Mouse (Mus musculus) midbrain, embryonic 16.5 days (tissue): ENCODE results near the gene Ttyh2. TPM values are rescaled to one million over a fixed set of nuclear protein-coding genes. Genes with fewer than 3 reads are reported as not detected.

Experiments
- ATAC-seq: fragments of 200-750 bp; cut with Nextera tagmentation; 2 replicates; pipeline ENCODE4 v1.8.0; 2017; ENCODE audit warnings: moderate TSS enrichment
- H3K27ac ChIP-seq: fragments of 300-500 bp; sonication (generic); 2 replicates; pipeline ENCODE4 v1.5.1; 2014; ENCODE audit warnings: mild to moderate bottlenecking, low read length, mixed read lengths
- H3K27me3 ChIP-seq: fragments of 300-500 bp; sonication (generic); 2 replicates; pipeline ENCODE4 v1.6.1; 2014; ENCODE audit warnings: low read depth, low read length, mixed read lengths; ENCODE audit not compliant: control insufficient read depth, insufficient read depth
- H3K36me3 ChIP-seq: fragments of 300-500 bp; sonication (generic); 2 replicates; pipeline ENCODE4 v1.6.1; 2014; ENCODE audit warnings: mild to moderate bottlenecking, low read length, moderate library complexity, mixed read lengths; ENCODE audit not compliant: control insufficient read depth, insufficient read depth
- H3K4me1 ChIP-seq: fragments of 300-500 bp; sonication (generic); 2 replicates; pipeline ENCODE4 v1.6.1; 2014; ENCODE audit warnings: mild to moderate bottlenecking, low read length, mixed read lengths; ENCODE audit not compliant: control insufficient read depth, insufficient read depth
- H3K4me2 ChIP-seq: fragments of 300-500 bp; sonication (generic); 2 replicates; pipeline ENCODE4 v1.6.1; 2014; ENCODE audit warnings: mild to moderate bottlenecking, low read length, mixed read lengths
- H3K4me3 ChIP-seq: fragments of 300-500 bp; sonication (generic); 2 replicates; pipeline ENCODE4 v1.5.1; 2014; ENCODE audit warnings: low read depth, mild to moderate bottlenecking, low read length, moderate library complexity, mixed read lengths
- H3K9ac ChIP-seq: fragments of 300-500 bp; sonication (generic); 2 replicates; pipeline ENCODE4 v1.6.1; 2014; ENCODE audit warnings: low read depth, low read length, mixed read lengths
- H3K9me3 ChIP-seq: fragments of 300-500 bp; sonication (generic); replicated peaks from 2 replicates; pipeline ENCODE4 v1.6.1; 2014; ENCODE audit warnings: mild to moderate bottlenecking, low read length, mixed read lengths; ENCODE audit not compliant: control insufficient read depth, poor library complexity, severe bottlenecking
- WGBS: fragments of 180-500 bp; shearing (Covaris S2); extraction: QIAGEN DNeasy Blood & Tissue Kit; methylation state at CpG from one replicate; pipeline ENCODE4 v1.1.7; 2014; 5-methylcytosine and 5-hydroxymethylcytosine counted together
- polyA plus RNA-seq: library from polyadenylated mRNA; unstranded; fragments of >200 nt; fragmentation: Nextera tagmentation; extraction: Ambion mirVana; gene quantifications from 2 replicates; pipeline ENCODE4 v1.2.1, GENCODE M21; 2015

Gene Ttyh2
- polyA plus RNA-seq, 1 experiment from 2014 or later, result 30.9 TPM

DNA sequence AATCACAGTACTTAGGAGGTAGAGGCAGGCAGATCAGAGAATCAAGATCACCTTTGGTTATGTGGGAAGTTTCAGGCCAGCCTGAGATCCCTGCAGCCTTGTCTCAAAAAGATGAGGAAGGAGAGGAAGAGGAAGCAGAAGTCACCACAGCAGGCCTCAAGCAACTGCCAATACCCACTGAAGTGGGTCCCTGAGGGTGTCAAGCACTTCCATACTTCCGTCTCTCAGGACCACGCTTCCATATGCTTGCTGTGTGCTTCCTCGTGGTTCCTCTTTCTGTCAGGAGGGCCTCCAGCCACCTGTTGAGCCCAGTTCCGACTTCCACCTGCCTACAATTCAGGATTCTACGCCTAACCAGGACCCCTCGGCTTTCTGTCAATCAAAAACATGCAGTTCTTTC, 21.6 kb upstream of the Ttyh2 start:
- H3K4me3 ChIP-seq, result no peak overlapping the region
- H3K36me3 ChIP-seq, result no peaks in the 10 kb centered on the region
- H3K9me3 ChIP-seq, result no peaks in the 10 kb centered on the region
- H3K4me2 ChIP-seq, result no peak overlapping the region
- H3K4me1 ChIP-seq, result peaks cover 14% of the 10 kb centered on the region; the same call in 1 of the 2 replicates
- ATAC-seq, result no peak
- WGBS, result 83% methylated on average over 6 of the region's 6 CpGs
- no peaks in the 10 kb centered on the region; the same call in 1 of the 2 replicates for H3K27me3 ChIP-seq
- no peak overlapping the region for H3K9ac ChIP-seq
- no peak overlapping the region for H3K27ac ChIP-seq

DNA sequence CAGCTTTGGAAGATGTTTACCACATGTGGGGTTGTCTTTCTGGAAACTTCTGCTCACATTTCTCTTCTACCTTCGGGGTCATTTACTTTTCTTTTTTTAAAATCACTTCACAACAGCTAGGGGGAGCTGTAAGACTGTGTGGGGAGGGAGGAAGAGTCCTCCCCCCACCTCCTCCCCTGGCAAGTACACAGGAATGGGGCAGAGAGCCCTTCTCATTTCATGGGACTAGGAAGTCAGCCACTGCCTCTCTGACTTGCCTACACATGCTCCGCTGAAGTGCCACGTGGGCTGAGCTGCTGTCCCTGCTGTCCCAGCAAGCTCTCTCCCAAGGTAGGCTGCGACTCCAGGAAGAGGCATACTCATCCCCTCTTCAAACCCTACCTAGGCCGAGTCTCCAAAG, 20.7 kb upstream of the Ttyh2 start:
- Histone ChIP-seq H3K4me2 (no peak overlapping the region), H3K9ac (no peak overlapping the region), H3K9me3 (no peaks in the 10 kb centered on the region), H3K4me3 (no peak overlapping the region), H3K27me3 (no peaks in the 10 kb centered on the region; the same call in 1 of the 2 replicates), H3K36me3 (no peaks in the 10 kb centered on the region), H3K27ac (no peak overlapping the region), H3K4me1 (peaks cover 14% of the 10 kb centered on the region; the same call in 1 of the 2 replicates)
- ATAC-seq, result no peak
- WGBS, result 73% methylated on average over 5 of the region's 5 CpGs

DNA sequence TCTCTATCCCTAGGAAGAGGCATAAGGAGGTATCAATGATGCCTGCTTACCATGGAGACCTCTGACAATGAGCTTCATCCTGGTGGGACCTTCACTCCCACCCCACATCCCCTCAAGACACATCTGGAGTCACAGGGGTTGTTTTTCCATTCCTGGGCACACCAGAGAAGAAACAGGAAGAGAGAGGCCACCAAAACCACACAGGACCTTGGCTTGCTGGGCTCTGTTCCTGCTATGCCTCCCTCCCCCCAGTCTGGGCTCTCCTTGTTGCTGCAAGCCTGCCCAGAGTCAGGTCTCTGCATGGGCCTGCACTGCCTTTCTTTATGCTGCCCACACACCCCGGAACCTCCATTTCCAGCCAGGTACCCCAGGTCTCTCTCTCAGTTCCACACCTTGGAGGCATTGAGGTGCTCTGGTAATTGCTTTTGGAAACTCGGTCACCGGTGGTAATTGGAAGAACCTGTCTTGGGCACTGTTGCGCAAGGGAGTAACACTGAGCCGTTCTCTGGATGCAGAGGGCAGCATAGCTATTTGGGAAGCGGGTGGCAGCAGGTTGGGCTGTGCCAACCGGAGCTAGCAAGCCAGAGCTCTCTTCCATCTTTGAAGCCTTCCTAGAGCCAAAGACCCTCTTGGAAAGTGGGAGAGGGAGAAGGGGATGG, 19.8 kb upstream of the Ttyh2 start:
- no peaks in the 10 kb centered on the region; the same call in 1 of the 2 replicates for H3K27me3 ChIP-seq
- WGBS, result 89% methylated on average over 7 of the region's 7 CpGs
- peaks cover 14% of the 10 kb centered on the region; the same call in 1 of the 2 replicates for H3K4me1 ChIP-seq
- H3K4me2 ChIP-seq, result no peak overlapping the region
- no peaks in the 10 kb centered on the region for H3K9me3 ChIP-seq
- ATAC-seq, result no peak
- H3K36me3 ChIP-seq, result no peaks in the 10 kb centered on the region
- H3K9ac ChIP-seq, result no peak overlapping the region
- no peak overlapping the region for H3K4me3 ChIP-seq
- no peak overlapping the region for H3K27ac ChIP-seq

DNA sequence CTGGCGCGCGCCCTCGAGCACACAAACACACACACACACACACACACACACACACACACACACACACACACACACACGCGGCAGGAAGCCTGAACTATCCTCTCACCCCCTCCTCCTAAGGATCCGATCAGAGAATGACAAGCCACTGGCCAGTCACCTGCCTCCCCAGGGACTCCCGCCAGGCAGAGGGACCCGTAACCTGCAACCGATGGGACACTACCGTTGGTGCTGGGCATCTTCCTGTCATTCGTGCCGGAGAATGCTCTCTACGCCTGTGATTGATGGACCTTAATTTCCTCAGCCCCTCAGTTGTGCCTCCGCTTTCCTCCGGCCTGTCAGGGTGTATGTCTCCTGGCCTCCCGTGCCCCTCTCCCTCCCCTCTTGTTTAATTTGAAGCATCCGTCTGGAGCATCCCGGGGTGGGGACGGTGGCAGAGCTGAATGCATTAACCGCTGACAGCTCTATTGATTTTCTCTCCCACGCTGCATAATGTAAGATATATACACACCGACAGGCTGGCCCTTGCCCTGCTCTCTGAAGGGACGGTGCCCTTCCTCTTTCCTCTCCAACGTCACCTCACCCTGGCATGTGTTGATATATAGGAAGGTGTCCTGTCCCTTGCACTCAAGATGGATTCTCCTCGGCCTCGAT, 18.1 kb upstream of the Ttyh2 start:
- peak overlapping the region; percentile 48; the same call in 1 of the 2 replicates for H3K9ac ChIP-seq
- peak; percentile 55 for ATAC-seq
- H3K4me1 ChIP-seq, result peaks cover 14% of the 10 kb centered on the region; the same call in 1 of the 2 replicates
- WGBS, result 36% methylated on average over 27 of the region's 27 CpGs
- H3K27me3 ChIP-seq, result no peaks in the 10 kb centered on the region; the same call in 1 of the 2 replicates
- no peak overlapping the region for H3K4me3 ChIP-seq
- H3K27ac ChIP-seq, result 0 out of 2 replicates have a peak overlapping the region, but pooled peaks have one; percentile 26
- H3K9me3 ChIP-seq, result no peaks in the 10 kb centered on the region
- no peaks in the 10 kb centered on the region for H3K36me3 ChIP-seq
- H3K4me2 ChIP-seq, result peak overlapping the region; percentile 18; the same call in 1 of the 2 replicates

DNA sequence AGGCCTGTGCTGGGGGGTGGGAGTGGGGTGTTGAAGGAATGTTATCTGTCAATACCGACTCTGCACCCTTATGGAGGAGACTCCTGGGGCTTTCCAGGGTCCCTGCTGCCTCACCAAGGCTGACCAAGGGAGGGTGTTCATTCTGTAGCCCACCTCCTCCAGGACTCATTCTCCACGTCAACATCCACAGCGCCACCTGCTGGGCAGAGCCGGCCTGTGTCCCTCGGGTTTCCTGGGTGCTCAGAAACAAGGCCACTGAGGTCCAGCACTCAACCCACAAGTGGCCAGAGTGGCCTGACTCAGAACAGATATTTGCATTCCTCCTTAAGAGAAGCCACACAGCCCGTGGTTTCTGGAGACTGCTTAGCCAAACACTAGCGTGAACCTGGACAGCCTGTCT, 17.5 kb upstream of the Ttyh2 start:
- no peaks in the 10 kb centered on the region for H3K36me3 ChIP-seq
- H3K4me1 ChIP-seq, result peaks cover 10% of the 10 kb centered on the region; the same call in 1 of the 2 replicates
- WGBS, result 14% methylated on average over 7 of the region's 7 CpGs
- H3K9me3 ChIP-seq, result no peaks in the 10 kb centered on the region
- H3K4me3 ChIP-seq, result no peak overlapping the region
- H3K27ac ChIP-seq, result 0 out of 2 replicates have a peak overlapping the region, but pooled peaks have one; percentile 26
- H3K27me3 ChIP-seq, result no peaks in the 10 kb centered on the region; the same call in 1 of the 2 replicates
- H3K4me2 ChIP-seq, result no peak overlapping the region
- H3K9ac ChIP-seq, result no peak overlapping the region
- ATAC-seq, result peak; percentile 25; the same call in 1 of the 2 replicates

DNA sequence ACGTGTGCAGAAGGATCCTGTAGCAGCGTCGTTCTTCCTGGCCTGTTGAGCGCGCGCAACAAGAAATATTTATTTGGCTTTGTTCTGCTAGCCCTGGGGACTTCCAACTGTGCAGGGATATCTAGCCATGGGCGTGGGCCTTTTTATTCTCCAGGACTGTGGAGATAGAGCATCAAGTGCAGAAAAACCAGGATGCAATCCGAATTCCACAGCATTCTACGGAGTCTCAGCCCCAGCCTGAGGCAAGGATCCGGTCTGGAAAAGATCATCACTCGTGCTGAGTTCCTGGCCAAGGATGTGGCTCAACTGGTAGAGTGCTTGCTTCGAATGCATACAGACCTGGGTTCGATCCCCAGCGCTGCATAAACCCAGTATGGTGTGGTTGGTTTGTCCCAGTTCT, 13.1 kb upstream of the Ttyh2 start:
- H3K9me3 ChIP-seq, result no peaks in the 10 kb centered on the region
- no peak overlapping the region for H3K9ac ChIP-seq
- H3K4me3 ChIP-seq, result no peak overlapping the region
- no peak for ATAC-seq
- peaks cover 6% of the 10 kb centered on the region; the same call in 1 of the 2 replicates for H3K4me1 ChIP-seq
- H3K4me2 ChIP-seq, result no peak overlapping the region
- H3K27ac ChIP-seq, result no peak overlapping the region
- WGBS, result 84% methylated on average over 14 of the region's 14 CpGs
- no peaks in the 10 kb centered on the region; the same call in 1 of the 2 replicates for H3K27me3 ChIP-seq
- H3K36me3 ChIP-seq, result no peaks in the 10 kb centered on the region

DNA sequence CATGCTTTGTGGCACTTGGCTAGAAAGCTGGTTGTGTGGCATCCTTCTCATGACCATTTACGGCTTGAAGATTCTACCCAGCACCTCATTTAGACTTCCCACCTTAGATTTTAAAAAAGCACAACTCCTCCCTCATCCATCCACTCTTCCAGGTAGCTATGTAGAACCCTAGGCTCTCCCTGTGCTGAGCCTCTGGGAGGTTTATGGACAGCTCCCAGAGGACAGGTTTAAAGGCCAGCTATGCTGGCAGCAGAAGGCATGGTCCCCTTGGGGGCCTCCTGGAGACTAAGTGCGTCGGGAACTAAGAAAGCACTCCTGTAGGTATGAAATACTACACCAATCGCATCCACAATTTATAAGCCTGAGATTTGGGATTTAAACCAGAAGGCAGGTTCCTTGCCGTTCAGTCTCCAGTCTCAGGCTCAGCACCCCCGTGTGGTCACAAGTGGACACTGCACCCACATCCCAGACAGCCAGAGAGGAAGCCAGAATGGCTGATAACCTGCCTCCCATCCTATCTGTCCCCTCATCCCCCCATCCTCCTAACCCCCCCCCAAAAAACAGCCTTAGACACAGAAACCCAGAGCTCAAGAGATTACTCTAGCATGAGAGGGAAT, 12.4 kb upstream of the Ttyh2 start:
- 34% methylated on average over 6 of the region's 6 CpGs for WGBS
- H3K36me3 ChIP-seq, result no peaks in the 10 kb centered on the region
- no peaks in the 10 kb centered on the region for H3K4me1 ChIP-seq
- no peak overlapping the region for H3K4me2 ChIP-seq
- no peak for ATAC-seq
- no peak overlapping the region for H3K27ac ChIP-seq
- H3K9ac ChIP-seq, result no peak overlapping the region
- no peak overlapping the region for H3K4me3 ChIP-seq
- no peaks in the 10 kb centered on the region for H3K9me3 ChIP-seq
- no peaks in the 10 kb centered on the region; the same call in 1 of the 2 replicates for H3K27me3 ChIP-seq

DNA sequence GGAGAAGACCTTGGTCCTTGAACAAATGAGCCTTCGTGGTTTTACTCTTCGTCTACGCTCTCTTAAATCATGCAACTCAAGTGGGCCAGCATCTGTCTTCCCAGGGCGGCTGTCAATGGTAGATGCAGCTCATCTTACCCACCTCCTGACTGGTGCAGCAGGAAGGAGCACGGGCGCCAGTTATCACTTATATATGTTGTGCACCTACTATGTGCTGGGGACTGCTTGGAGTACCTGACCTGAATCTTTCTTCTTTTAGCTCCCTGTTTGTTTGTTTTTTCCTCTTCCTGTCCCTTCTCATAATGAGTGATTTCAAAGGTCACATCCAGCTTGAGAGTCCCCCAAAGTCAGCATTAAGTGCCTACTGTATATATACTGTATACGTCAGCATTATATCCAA, 11.1 kb upstream of the Ttyh2 start:
- 84% methylated on average over 7 of the region's 7 CpGs for WGBS
- no peak overlapping the region for H3K27ac ChIP-seq
- no peak for ATAC-seq
- H3K27me3 ChIP-seq, result no peaks in the 10 kb centered on the region; the same call in 1 of the 2 replicates
- no peak overlapping the region for H3K9ac ChIP-seq
- no peak overlapping the region for H3K4me2 ChIP-seq
- H3K4me3 ChIP-seq, result no peak overlapping the region
- no peaks in the 10 kb centered on the region for H3K36me3 ChIP-seq
- no peaks in the 10 kb centered on the region for H3K9me3 ChIP-seq
- H3K4me1 ChIP-seq, result peaks cover under 1% of the 10 kb centered on the region; the same call in 1 of the 2 replicates
